Mouse (Mus musculus) CD4-positive, CD25-positive, alpha-beta regulatory T cell, adult 2 months (primary cell): ENCODE data around the gene Dyrk3.

Experiments used
- DNase-seq: peaks from one replicate; pipeline ENCODE4 v3.0.0-alpha.2; 2012; ENCODE audit warnings: low read depth, low spot score

Dyrk3 gene

DNA sequence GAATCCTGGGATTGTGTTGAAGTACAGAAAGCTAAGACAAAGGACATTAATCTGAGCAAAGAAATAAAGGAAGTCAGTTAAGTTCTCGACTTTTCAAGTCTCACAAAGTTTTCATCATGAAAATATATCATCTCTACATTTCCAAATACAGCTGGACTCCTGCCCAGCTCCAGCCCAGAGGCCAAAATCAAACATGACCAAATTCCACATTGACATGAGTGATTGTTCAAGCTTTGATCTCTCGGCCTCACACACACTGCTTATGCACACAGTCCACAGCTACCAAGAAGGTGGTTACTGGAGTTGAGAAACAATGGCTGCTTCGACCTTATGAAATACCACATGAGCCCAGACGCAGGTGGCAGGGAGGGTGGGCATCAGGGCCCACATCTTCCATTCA is 54.5 kb downstream of the Dyrk3 start:
- DNase-seq = no peak

DNA sequence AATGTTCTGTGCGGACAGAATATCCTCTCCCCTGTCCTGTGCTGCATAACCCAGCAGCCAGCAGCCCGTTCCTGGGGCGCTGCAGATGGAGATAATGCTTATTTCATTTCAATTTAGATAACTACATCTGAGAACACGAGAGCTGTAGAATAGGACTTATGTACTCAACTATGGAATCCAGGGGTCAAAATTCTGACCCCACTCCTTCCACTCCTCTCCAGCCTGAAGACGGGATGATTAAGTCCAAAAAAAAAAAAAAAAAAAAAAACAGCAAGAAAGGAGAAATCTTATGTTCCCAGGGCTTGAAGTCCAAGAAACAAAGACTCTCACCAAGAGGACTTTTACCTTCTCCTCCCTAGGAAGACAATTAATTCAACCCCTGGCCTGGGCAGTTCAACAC is 55.0 kb downstream of the Dyrk3 start:
- DNase-seq = no peak

DNA sequence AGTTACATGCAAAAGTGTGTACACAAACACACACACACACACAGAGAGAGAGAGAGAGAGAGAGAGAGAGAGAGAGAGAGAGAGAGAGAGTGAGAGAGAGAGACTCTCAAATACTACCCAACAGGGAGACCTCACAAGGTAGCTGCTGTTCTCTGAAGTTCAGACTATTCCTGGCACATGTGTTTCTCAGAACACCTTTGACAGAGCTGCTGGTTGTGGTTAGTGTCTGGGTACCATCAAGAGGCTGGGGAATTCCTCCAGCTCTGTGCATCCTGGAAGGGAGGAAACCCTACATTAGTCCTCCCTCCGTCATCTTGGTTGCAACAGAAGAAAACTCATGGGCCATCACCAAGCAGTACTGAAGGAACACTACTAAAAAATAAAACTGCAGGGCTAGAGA is 57.5 kb downstream of the Dyrk3 start:
- peak; percentile 77 for DNase-seq

DNA sequence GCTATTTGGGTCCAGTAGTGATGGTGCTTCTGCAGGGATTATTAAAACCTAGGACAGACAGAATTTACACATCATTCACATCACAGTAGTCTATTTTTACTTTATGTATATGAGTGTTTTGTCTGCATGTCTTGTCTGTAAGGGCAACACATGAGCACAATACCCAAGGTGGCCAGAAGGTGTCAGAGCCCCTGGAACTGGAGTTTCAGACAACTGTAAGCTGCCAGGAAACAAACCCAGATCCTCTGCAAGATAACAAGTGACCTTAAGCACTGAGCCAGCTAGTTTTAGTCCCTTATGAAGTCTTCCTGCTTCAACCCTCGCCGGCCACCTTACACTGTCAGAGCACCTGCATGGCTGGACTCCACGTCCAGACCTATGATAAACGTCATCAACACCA is 58.4 kb downstream of the Dyrk3 start:
- peak; percentile 77 for DNase-seq

DNA sequence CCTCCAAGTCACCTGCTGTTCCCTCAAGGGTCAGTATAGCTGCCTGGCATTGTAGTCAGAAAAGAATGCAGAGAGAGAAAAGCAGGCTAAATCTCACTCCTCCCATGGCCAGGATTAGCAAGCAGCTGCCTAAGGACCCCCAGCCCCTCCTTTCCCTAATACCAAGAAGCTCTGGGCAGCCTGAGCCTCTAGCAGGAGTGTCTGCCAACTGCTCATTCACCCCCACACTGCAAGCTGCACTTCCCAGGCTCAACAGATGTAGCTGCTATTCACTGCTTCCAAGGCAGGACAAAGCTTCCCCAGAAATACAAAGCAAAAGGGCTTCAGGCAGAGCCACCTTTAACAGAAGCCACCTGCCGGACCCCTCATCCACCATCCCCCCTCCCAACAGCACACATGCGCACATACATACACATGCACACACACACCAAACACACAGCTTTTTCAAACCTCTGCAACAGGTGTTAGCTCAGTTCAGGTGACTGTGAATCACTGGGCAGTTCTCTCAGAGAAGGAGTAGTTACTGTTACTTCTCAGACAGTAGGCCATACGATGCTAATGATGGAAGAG is 59.3 kb downstream of the Dyrk3 start:
- DNase-seq = no peak
